Mouse (Mus musculus) small intestine, adult 2 months (tissue): Measurements from ENCODE around the gene Cop1. TPM values are rescaled to one million over a fixed set of nuclear protein-coding genes. Genes with fewer than 3 reads are reported as not detected.
"Not testable (repeated sequence)": the region's sequence is repeated elsewhere in the genome, so short reads cannot be mapped to it uniquely, and the experiment has no call there.

Experiments used
- H3K27ac ChIP-seq: fragments of 200-500 bp; 2 replicates; pipeline ENCODE4 v1.5.1; 2012; ENCODE audit warnings: low read depth, low read length, control low read depth, inconsistent platforms; ENCODE audit not compliant: insufficient read depth
- H3K27me3 ChIP-seq: fragments of 200-500 bp; 2 replicates; pipeline ENCODE4 v1.6.1; 2012; ENCODE audit warnings: mild to moderate bottlenecking, moderate library complexity, low read length, inconsistent platforms; ENCODE audit not compliant: control insufficient read depth, insufficient read depth
- H3K36me3 ChIP-seq: fragments of 200-500 bp; 2 replicates; pipeline ENCODE4 v1.6.1; 2012; ENCODE audit warnings: mild to moderate bottlenecking, low read length, control low read depth, inconsistent platforms; ENCODE audit not compliant: control insufficient read depth, insufficient read depth
- H3K4me1 ChIP-seq: fragments of 200-500 bp; 2 replicates; pipeline ENCODE4 v1.6.1; 2012; ENCODE audit warnings: low read length, inconsistent platforms, mixed read lengths; ENCODE audit not compliant: control insufficient read depth, insufficient read depth, insufficient read length
- H3K4me3 ChIP-seq: fragments of 200-500 bp; 2 replicates; pipeline ENCODE4 v1.5.1; 2012; ENCODE audit warnings: low read depth, mild to moderate bottlenecking, control low read depth, inconsistent platforms, low read length, moderate library complexity
- CTCF ChIP-seq: fragments of 200-500 bp; IDR thresholded peaks from 2 replicates; pipeline ENCODE4 v1.5.1; 2012; ENCODE audit warnings: low read depth, mild to moderate bottlenecking, control low read depth, inconsistent platforms, low read length, moderate library complexity, mixed read lengths; ENCODE audit not compliant: insufficient replicate concordance, insufficient read length; ENCODE audit errors: extremely low read depth
- POLR2A ChIP-seq: fragments of 200-500 bp; IDR thresholded peaks from 2 replicates; pipeline ENCODE4 v1.6.1; 2012; ENCODE audit warnings: low read depth, mild to moderate bottlenecking, control low read depth, inconsistent platforms, low read length, moderate library complexity
- WGBS: fragments of 180-500 bp; shearing (Covaris S2); methylation state at CpG from one replicate; pipeline ENCODE4 v1.1.7; 2018; 5-methylcytosine and 5-hydroxymethylcytosine counted together
- polyA plus RNA-seq: library from polyadenylated mRNA; depleted of rRNA; stranded (reverse); fragments of >200 nt; gene quantifications from 2 replicates; pipeline ENCODE4 v1.2.3, GENCODE M21; 2012

The Cop1 gene
- polyA plus RNA-seq, 1 experiment, result 61.6 TPM

- no peak overlapping the region for H3K27ac ChIP-seq
- no peak for TF ChIP-seq CTCF
- no peak for TF ChIP-seq POLR2A
- H3K27me3 ChIP-seq, result no peaks in the 10 kb centered on the region
- H3K4me1 ChIP-seq, result no peaks in the 10 kb centered on the region
- no peak overlapping the region for H3K4me3 ChIP-seq
- WGBS, result 31% methylated on average over 2 of the region's 2 CpGs
- H3K36me3 ChIP-seq, result no peaks in the 10 kb centered on the region
Measured at GRCm38 (mm10) chr1:159222046-159222445, 10.1 kb upstream of the Cop1 start.

GRCm38 (mm10) chr1:159225064-159225824 is 6.9 kb upstream of the Cop1 start:
- 71% methylated on average over 8 of the region's 8 CpGs for WGBS
- Histone ChIP-seq H3K36me3 (no peaks in the 10 kb centered on the region), H3K4me3 (no peak overlapping the region), H3K4me1 (peaks cover 3% of the 10 kb centered on the region; the same call in 1 of the 2 replicates), H3K27ac (no peak overlapping the region), H3K27me3 (no peaks in the 10 kb centered on the region)
- no peak for TF ChIP-seq POLR2A

- not testable (repeated sequence) for H3K36me3 ChIP-seq, H3K4me1 ChIP-seq, H3K27me3 ChIP-seq
- 1% methylated on average over 29 of the region's 47 CpGs for WGBS
- Histone ChIP-seq H3K4me3 (peak overlapping the region; percentile 71), H3K27ac (peak overlapping the region; percentile 46)
Measured at GRCm38 (mm10) chr1:159232572-159233261, 597 bp downstream of the Cop1 start.

DNA sequence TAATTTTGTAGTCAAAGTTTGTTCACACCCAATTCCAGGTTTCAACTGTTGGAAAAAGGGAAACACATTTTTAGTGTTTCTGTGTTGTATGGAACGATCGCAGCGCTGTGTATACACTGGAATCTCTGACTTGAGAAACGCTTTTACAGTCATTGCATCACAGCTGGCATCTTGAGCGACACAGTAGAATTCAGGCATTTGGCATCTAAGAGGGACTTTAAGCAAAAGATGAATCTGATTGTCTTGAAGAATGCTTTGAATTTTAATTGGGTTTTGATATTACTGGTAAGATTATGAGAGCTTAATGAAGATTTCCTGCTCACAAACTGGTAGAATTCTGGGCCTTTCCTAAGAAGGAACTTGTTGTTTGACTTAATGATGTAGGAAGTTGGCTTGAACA is 1.3 kb downstream of the Cop1 start:
- H3K4me1 ChIP-seq, result peaks cover 6% of the 10 kb centered on the region; the same call in 1 of the 2 replicates
- no peaks in the 10 kb centered on the region for H3K36me3 ChIP-seq
- no peak overlapping the region for H3K27ac ChIP-seq
- H3K4me3 ChIP-seq, result no peak overlapping the region
- no peaks in the 10 kb centered on the region for H3K27me3 ChIP-seq
- TF ChIP-seq CTCF, result no peak
- TF ChIP-seq POLR2A, result no peak
- WGBS, result 7% methylated on average over 5 of the region's 5 CpGs

DNA sequence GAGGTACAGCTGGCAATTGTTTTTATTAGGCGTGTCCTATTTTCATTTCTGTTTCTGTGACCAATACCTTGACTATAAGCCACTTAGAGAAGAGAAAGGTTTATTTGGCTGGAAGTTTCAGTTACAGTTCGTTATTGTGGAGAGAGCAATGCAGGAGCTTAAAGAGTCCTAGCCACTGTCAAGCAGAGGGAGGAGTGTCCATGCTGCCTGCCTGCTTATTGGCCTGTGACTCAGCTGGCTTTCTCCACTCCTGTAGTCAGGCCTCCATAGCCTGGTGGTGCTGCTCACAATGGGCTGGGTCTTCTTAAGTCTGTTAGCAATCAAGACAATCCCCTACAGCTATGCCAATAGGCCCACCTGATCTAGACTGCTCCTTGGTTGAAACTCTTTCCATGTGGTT is 2.4 kb downstream of the Cop1 start:
- 25% methylated on average over 2 of the region's 2 CpGs for WGBS
- H3K27ac ChIP-seq, result no peak overlapping the region
- H3K4me3 ChIP-seq, result no peak overlapping the region
- TF ChIP-seq CTCF (no peak), POLR2A (no peak)
- H3K36me3 ChIP-seq, result no peaks in the 10 kb centered on the region
- H3K27me3 ChIP-seq, result no peaks in the 10 kb centered on the region
- H3K4me1 ChIP-seq, result peaks cover 4% of the 10 kb centered on the region; the same call in 1 of the 2 replicates

DNA sequence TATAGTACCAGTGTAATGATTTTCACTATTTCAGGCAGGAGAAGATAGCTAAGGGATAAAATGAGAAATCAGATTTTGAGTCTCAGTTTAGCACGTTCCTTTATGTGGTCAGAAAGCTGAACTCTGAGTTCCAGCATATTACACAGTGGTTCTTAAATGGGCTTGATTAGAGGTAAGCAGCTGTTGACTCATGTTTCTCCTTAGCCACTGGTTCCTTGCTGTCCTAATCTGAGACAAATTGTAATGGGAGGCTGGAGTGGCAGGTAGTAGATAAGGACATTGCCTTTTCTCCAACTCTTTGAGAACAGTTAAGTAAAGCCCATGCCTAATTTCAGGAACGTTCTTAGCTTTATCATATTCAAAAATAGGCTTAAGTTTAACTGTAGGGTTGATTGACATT is 3.6 kb downstream of the Cop1 start:
- no peaks in the 10 kb centered on the region for H3K27me3 ChIP-seq
- peaks cover 4% of the 10 kb centered on the region; the same call in 1 of the 2 replicates for H3K4me1 ChIP-seq
- TF ChIP-seq CTCF (no peak), POLR2A (no peak)
- H3K4me3 ChIP-seq, result no peak overlapping the region
- 65% methylated on average over 2 of the region's 2 CpGs for WGBS
- H3K36me3 ChIP-seq, result peaks cover 5% of the 10 kb centered on the region
- no peak overlapping the region for H3K27ac ChIP-seq

GRCm38 (mm10) chr1:159238147-159238546 is 6.0 kb downstream of the Cop1 start:
- Histone ChIP-seq H3K27ac (no peak overlapping the region), H3K4me1 (peaks cover 4% of the 10 kb centered on the region; the same call in 1 of the 2 replicates), H3K36me3 (peaks cover 11% of the 10 kb centered on the region), H3K27me3 (no peaks in the 10 kb centered on the region), H3K4me3 (no peak overlapping the region)
- 44% methylated on average over 6 of the region's 6 CpGs for WGBS
- TF ChIP-seq CTCF (no peak), POLR2A (no peak)
